Mouse (Mus musculus): Measurements from ENCODE around the gene March9. TPM values are rescaled to one million over a fixed set of nuclear protein-coding genes. Genes with fewer than 3 reads are reported as not detected.

Gene March9
- total RNA-seq, 2 experiments from 2014 or later: 11.3 to 12.1 TPM

GRCm38 (mm10) chr10:127041274-127041766 is 18.7 kb downstream of the March9 start, which contains the start of the genes Mettl1 and Eef1akmt3:
TSS of gene Mettl1 (plus strand) at chr10:127041414.
TSS of gene Eef1akmt3 (minus strand) at chr10:127041513.
- no peak for DNase-seq (ENCODE audit: low spot score in 2 of 2)

- DNase-seq (ENCODE audit: low spot score in 2 of 2): no peak
Observed at GRCm38 (mm10) chr10:127040569-127041214, 19.3 kb downstream of the March9 start.

- DNase-seq (ENCODE audit: low spot score in 2 of 2): no peak
Observed at GRCm38 (mm10) chr10:127037641-127038040, 22.3 kb downstream of the March9 start.

- no peak for DNase-seq (ENCODE audit: low spot score in 2 of 2)
Observed at GRCm38 (mm10) chr10:127036273-127036672, 23.7 kb downstream of the March9 start.

GRCm38 (mm10) chr10:127033301-127033741 is 26.7 kb downstream of the March9 start:
- DNase-seq (ENCODE audit: low spot score in 2 of 2): no peak

- peak; percentile 87 to 95 for DNase-seq (ENCODE audit: low spot score in 2 of 2)
Observed at GRCm38 (mm10) chr10:127030336-127031296, 29.4 kb downstream of the March9 start, which contains the start of gene Tsfm. TSS of gene Tsfm (minus strand) at chr10:127030840.

GRCm38 (mm10) chr10:127018422-127018821 is 41.6 kb downstream of the March9 start:
- no peak for DNase-seq (ENCODE audit: low spot score in 2 of 2)

GRCm38 (mm10) chr10:127017071-127017470 is 42.9 kb downstream of the March9 start:
- DNase-seq (ENCODE audit: low spot score in 2 of 2): no peak

- DNase-seq (ENCODE audit: low spot score in 2 of 2): no peak
Observed at GRCm38 (mm10) chr10:127016488-127016887, 43.5 kb downstream of the March9 start.

Other genes starting within 250 kb of the March9 start
- gene Atp23, start 158.8 kb downstream of the March9 start, total RNA-seq (2021): 10 to 100 TPM; 11.1 to 11.6 TPM
- 100 to 1,000 TPM; 244 to 246 TPM for gene Ctdsp2, start 81.5 kb downstream of the March9 start, total RNA-seq (2021)
- under 1 TPM; 0.67 to 0.90 TPM for gene Avil, start 59.5 kb downstream of the March9 start, total RNA-seq (2021)
- 10 to 100 TPM; 67.0 to 70.6 TPM for gene Tsfm, start 29.3 kb downstream of the March9 start, total RNA-seq (2021)
- 10 to 100 TPM; 20.5 to 23.2 TPM for gene Mettl1, start 18.8 kb downstream of the March9 start, total RNA-seq (2021)
- under 1 TPM; 0.40 to 0.53 TPM for gene Eef1akmt3, start 18.7 kb downstream of the March9 start, total RNA-seq (2021)
- gene Cyp27b1, start 11.9 kb downstream of the March9 start, total RNA-seq (2021): 1 to 10 TPM; 1.1 to 1.2 TPM
- gene Cdk4, start 3.4 kb upstream of the March9 start, total RNA-seq (2021): 100 to 1,000 TPM; 444 to 449 TPM
- gene Tspan31, start 10.1 kb upstream of the March9 start, total RNA-seq (2021): 10 to 100 TPM; 87.6 to 96.4 TPM
- 1 to 10 TPM; 3.6 to 4.1 TPM for gene Agap2, start 15.1 kb upstream of the March9 start, total RNA-seq (2021)
- 100 to 1,000 TPM; 109 to 112 TPM for gene Os9, start 60.9 kb upstream of the March9 start, total RNA-seq (2021)
- gene B4galnt1, start 105.0 kb upstream of the March9 start, total RNA-seq (2021): 10 to 100 TPM; 10.6 to 11.7 TPM
- gene Slc26a10, start 120.5 kb upstream of the March9 start, total RNA-seq (2021): 1 to 10 TPM; 1.6 to 3.0 TPM
- 10 to 100 TPM; 34.7 to 45.3 TPM for gene Arhgef25, start 129.9 kb upstream of the March9 start, total RNA-seq (2021)
- gene Dtx3, start 135.5 kb upstream of the March9 start, total RNA-seq (2021): 100 to 1,000 TPM; 111 to 126 TPM
- gene Pip4k2c, start 151.4 kb upstream of the March9 start, total RNA-seq (2021): 10 to 100 TPM; 37.5 to 39.8 TPM
- gene Kif5a, start 203.2 kb upstream of the March9 start, total RNA-seq (2021): 10 to 100 TPM; 23.5 to 28.4 TPM
- 100 to 1,000 TPM; 191 to 198 TPM for gene Dctn2, start 206.2 kb upstream of the March9 start, total RNA-seq (2021)
- 10 to 100 TPM; 89.7 to 92.6 TPM for gene Mbd6, start 228.8 kb upstream of the March9 start, total RNA-seq (2021)

Measured in adrenal gland, postnatal 4 days (tissue).